Mouse (Mus musculus) thymus, adult 2 months (tissue): ENCODE measurements around the gene Cdc42bpg.

Source experiments
- CTCF ChIP-seq: fragments of 200-500 bp; IDR thresholded peaks from 2 replicates; pipeline ENCODE4 v1.5.1; 2012; ENCODE audit warnings: mild to moderate bottlenecking, control low read depth, low read length, moderate library complexity, borderline replicate concordance; ENCODE audit not compliant: control insufficient read depth, poor library complexity, insufficient read depth; ENCODE audit errors: extremely low read depth
- POLR2A ChIP-seq: fragments of 200-500 bp; IDR thresholded peaks from 2 replicates; pipeline ENCODE4 v1.6.1; 2012; ENCODE audit warnings: mild to moderate bottlenecking, low read length, control low read depth, moderate library complexity; ENCODE audit not compliant: control insufficient read depth, poor library complexity, insufficient read depth; ENCODE audit errors: extremely low read depth

- no peak for TF ChIP-seq CTCF
- TF ChIP-seq POLR2A = no peak
Observed at GRCm38 (mm10) chr19:6346661-6347060, 40.4 kb downstream of the Cdc42bpg start.
